ENCODE assay signal across 9 mouse cellular contexts in genomic region chr4:43560243-43560611, GRCm38 (mm10). TPM values are rescaled to one million over a fixed set of nuclear protein-coding genes. Genes with fewer than 3 reads are reported as not detected.
DNase-seq lines count a peak whose midpoint lies in the region; ATAC-seq and TF ChIP-seq lines count a peak whose summit lies in the region.
"Had no signal": no experiment of that assay in that cellular context is flagged by ENCODE, and none has a peak within 500 bp of the region (broad histone marks: within the 10 kb centered on the region; RNA-seq: fewer than 3 reads in every experiment).

No protein-coding gene starts in this region.

- 53% methylated on average over 6 of the region's 6 CpGs for WGBS in forebrain, embryonic 11.5 days
- 70% methylated on average over 6 of the region's 6 CpGs for WGBS in forebrain, postnatal 0 days
- 7% methylated on average over 6 of the region's 6 CpGs for WGBS in heart, embryonic 15.5 days
- WGBS in stomach, embryonic 15.5 days = 30% methylated on average over 6 of the region's 6 CpGs

- peaks cover 20% of the 10 kb centered on the region; the same call in 1 of the 2 replicates for H3K4me1 ChIP-seq in forebrain, embryonic 11.5 days (replicated peaks; ENCODE audit: control insufficient read depth, insufficient read depth, low read length)
- peaks cover 12% of the 10 kb centered on the region; the same call in 1 of the 2 replicates for H3K4me1 ChIP-seq in forebrain, postnatal 0 days (ENCODE audit: insufficient read depth)
- peaks cover 57% of the 10 kb centered on the region for H3K4me1 ChIP-seq in heart, embryonic 15.5 days (replicated peaks)
- peaks cover 51% of the 10 kb centered on the region for H3K4me1 ChIP-seq in stomach, embryonic 15.5 days

- TF ChIP-seq CTCF in forebrain, postnatal 0 days (IDR thresholded peaks at IDR 0.05; ENCODE audit: low read depth) = no peak

- no peaks in the 10 kb centered on the region for H3K27me3 ChIP-seq in forebrain, embryonic 11.5 days (ENCODE audit: control insufficient read depth, insufficient read depth, low read length)
- H3K27me3 ChIP-seq in forebrain, postnatal 0 days (ENCODE audit: insufficient read depth, low read length) = no peaks in the 10 kb centered on the region
- no peaks in the 10 kb centered on the region for H3K27me3 ChIP-seq in heart, embryonic 15.5 days
- H3K27me3 ChIP-seq in stomach, embryonic 15.5 days (replicated peaks) = no peaks in the 10 kb centered on the region

- 0 out of 2 replicates have a peak overlapping the region, but pooled peaks have one; percentile 15 for H3K4me2 ChIP-seq in forebrain, embryonic 11.5 days (ENCODE audit: low read depth, low read length, severe bottlenecking)
- no peak overlapping the region for H3K4me2 ChIP-seq in forebrain, postnatal 0 days (ENCODE audit: low read depth)
- peak overlapping the region; percentile 78 for H3K4me2 ChIP-seq in heart, embryonic 15.5 days
- H3K4me2 ChIP-seq in stomach, embryonic 15.5 days = peak overlapping the region; percentile 73

- H3K9ac ChIP-seq in forebrain, embryonic 11.5 days (ENCODE audit: low read length) = peak overlapping the region; percentile 17; the same call in 1 of the 2 replicates
- H3K9ac ChIP-seq in forebrain, postnatal 0 days = no peak overlapping the region
- peak overlapping the region; percentile 94 for H3K9ac ChIP-seq in heart, embryonic 15.5 days
- no peak overlapping the region for H3K9ac ChIP-seq in stomach, embryonic 15.5 days

- H3K9me3 ChIP-seq in forebrain, embryonic 11.5 days (ENCODE audit: control insufficient read depth, low read length) = no peaks in the 10 kb centered on the region
- no peaks in the 10 kb centered on the region for H3K9me3 ChIP-seq in forebrain, postnatal 0 days (ENCODE audit: low read length)
- H3K9me3 ChIP-seq in heart, embryonic 15.5 days (replicated peaks) = no peaks in the 10 kb centered on the region
- H3K9me3 ChIP-seq in stomach, embryonic 15.5 days = no peaks in the 10 kb centered on the region

- H3K36me3 ChIP-seq in forebrain, embryonic 11.5 days (ENCODE audit: control insufficient read depth, insufficient read depth, low read length) = peaks cover 3% of the 10 kb centered on the region; the same call in 1 of the 2 replicates
- peaks cover 38% of the 10 kb centered on the region for H3K36me3 ChIP-seq in forebrain, postnatal 0 days (ENCODE audit: insufficient read depth)
- peaks cover 23% of the 10 kb centered on the region for H3K36me3 ChIP-seq in heart, embryonic 15.5 days
- H3K36me3 ChIP-seq in stomach, embryonic 15.5 days = peaks cover 28% of the 10 kb centered on the region

- no peak overlapping the region for H3K27ac ChIP-seq in forebrain, embryonic 11.5 days (ENCODE audit: low read depth, low read length)
- no peak overlapping the region for H3K27ac ChIP-seq in forebrain, postnatal 0 days (ENCODE audit: low read depth, low read length)
- peak overlapping the region; percentile 99 for H3K27ac ChIP-seq in heart, embryonic 15.5 days
- H3K27ac ChIP-seq in stomach, embryonic 15.5 days = peak overlapping the region; percentile 93; the same call in 1 of the 2 replicates

- no peak for DNase-seq in forebrain, embryonic 11.5 days (ENCODE audit: low spot score)
- DNase-seq in forebrain, postnatal 0 days = no peak
- DNase-seq in embryo, embryonic 10 days (ENCODE audit: low spot score) = peak; percentile 54
- peak; percentile 78 for DNase-seq in kidney, postnatal 10 days
- DNase-seq in lung, postnatal 4 days = peak; percentile 83 to 86
- no peak for DNase-seq in cerebellum, postnatal 36 days

- no peak overlapping the region for H3K4me3 ChIP-seq in forebrain, embryonic 11.5 days (ENCODE audit: low read depth, low read length)
- H3K4me3 ChIP-seq in forebrain, postnatal 0 days (ENCODE audit: low read depth, low read length) = no peak overlapping the region
- H3K4me3 ChIP-seq in heart, embryonic 15.5 days = peak overlapping the region; percentile 73
- peak overlapping the region; percentile 78 for H3K4me3 ChIP-seq in stomach, embryonic 15.5 days (replicated peaks)

- ATAC-seq in forebrain, embryonic 11.5 days (replicated peaks; ENCODE audit: low FRiP score) = no peak
- no peak for ATAC-seq in forebrain, postnatal 0 days
- no peak for ATAC-seq in heart, embryonic 15.5 days (replicated peaks; ENCODE audit: insufficient number of reproducible peaks, insufficient read depth, low FRiP score, low read depth)
- ATAC-seq in stomach, embryonic 15.5 days (ENCODE audit: insufficient read depth, low FRiP score, low read depth) = no peak

RNA-seq across cellular contexts. Expression of gene Creb3, which starts 1.9 kb away (rescaled TPM):
- 42.8 and 45.6 TPM in 2 replicates for polyA plus RNA-seq in forebrain, embryonic 11.5 days (2014; fragmentation: Nextera tagmentation; extraction: Ambion mirVana)
- 61.9 and 64.4 TPM in 2 replicates for total RNA-seq in forebrain, postnatal 0 days (2014; rRNA removed)
- polyA plus RNA-seq in forebrain, postnatal 0 days (2015; fragmentation: Nextera tagmentation; extraction: Ambion mirVana) = 84.0 and 87.2 TPM in 2 replicates
- polyA plus RNA-seq in heart, embryonic 15.5 days (2015; fragmentation: Nextera tagmentation; extraction: Ambion mirVana) = 53.1 and 61.3 TPM in 2 replicates
- polyA plus RNA-seq in stomach, embryonic 15.5 days (2015; fragmentation: Nextera tagmentation; extraction: Ambion mirVana) = 69.4 and 70.8 TPM in 2 replicates

RNA-seq across cellular contexts. Expression of gene Tln1, which starts 2.3 kb away (rescaled TPM):
- polyA plus RNA-seq in forebrain, embryonic 11.5 days (2014; fragmentation: Nextera tagmentation; extraction: Ambion mirVana) = 45.9 and 46.7 TPM in 2 replicates
- total RNA-seq in forebrain, postnatal 0 days (2014; rRNA removed) = 34.4 and 44.1 TPM in 2 replicates
- 66.2 and 80.4 TPM in 2 replicates for polyA plus RNA-seq in forebrain, postnatal 0 days (2015; fragmentation: Nextera tagmentation; extraction: Ambion mirVana)
- polyA plus RNA-seq in heart, embryonic 15.5 days (2015; fragmentation: Nextera tagmentation; extraction: Ambion mirVana) = 76.3 and 77.6 TPM in 2 replicates
- 76.9 and 81.1 TPM in 2 replicates for polyA plus RNA-seq in stomach, embryonic 15.5 days (2015; fragmentation: Nextera tagmentation; extraction: Ambion mirVana)

RNA-seq across cellular contexts. Expression of gene Rgp1, which starts 18.3 kb away (rescaled TPM):
- polyA plus RNA-seq in forebrain, embryonic 11.5 days (2014; fragmentation: Nextera tagmentation; extraction: Ambion mirVana) = 26.0 and 38.7 TPM in 2 replicates
- 17.6 and 22.6 TPM in 2 replicates for total RNA-seq in forebrain, postnatal 0 days (2014; rRNA removed)
- polyA plus RNA-seq in forebrain, postnatal 0 days (2015; fragmentation: Nextera tagmentation; extraction: Ambion mirVana) = 7.1 and 10.4 TPM in 2 replicates
- 14.6 and 22.0 TPM in 2 replicates for polyA plus RNA-seq in heart, embryonic 15.5 days (2015; fragmentation: Nextera tagmentation; extraction: Ambion mirVana)
- 24.5 and 30.8 TPM in 2 replicates for polyA plus RNA-seq in stomach, embryonic 15.5 days (2015; fragmentation: Nextera tagmentation; extraction: Ambion mirVana)

RNA-seq across cellular contexts. Expression of gene Gba2, which starts 18.4 kb away (rescaled TPM):
- polyA plus RNA-seq in forebrain, embryonic 11.5 days (2014; fragmentation: Nextera tagmentation; extraction: Ambion mirVana) = 31.0 and 32.4 TPM in 2 replicates
- 31.6 and 37.7 TPM in 2 replicates for total RNA-seq in forebrain, postnatal 0 days (2014; rRNA removed)
- polyA plus RNA-seq in forebrain, postnatal 0 days (2015; fragmentation: Nextera tagmentation; extraction: Ambion mirVana) = 45.4 and 45.5 TPM in 2 replicates
- 17.5 and 22.2 TPM in 2 replicates for polyA plus RNA-seq in heart, embryonic 15.5 days (2015; fragmentation: Nextera tagmentation; extraction: Ambion mirVana)
- 15.6 and 16.1 TPM in 2 replicates for polyA plus RNA-seq in stomach, embryonic 15.5 days (2015; fragmentation: Nextera tagmentation; extraction: Ambion mirVana)

RNA-seq across cellular contexts. Expression of gene Msmp, which starts 24.1 kb away (rescaled TPM):
- polyA plus RNA-seq in forebrain, embryonic 11.5 days (2014; fragmentation: Nextera tagmentation; extraction: Ambion mirVana) = 1.9 and 2.8 TPM in 2 replicates
- total RNA-seq in forebrain, postnatal 0 days (2014; rRNA removed) = not detected in 2 replicates
- 0.38 and 1.9 TPM in 2 replicates for polyA plus RNA-seq in forebrain, postnatal 0 days (2015; fragmentation: Nextera tagmentation; extraction: Ambion mirVana)
- polyA plus RNA-seq in heart, embryonic 15.5 days (2015; fragmentation: Nextera tagmentation; extraction: Ambion mirVana) = 0.20 and 1.5 TPM in 2 replicates
- 0.85 and 1.8 TPM in 2 replicates for polyA plus RNA-seq in stomach, embryonic 15.5 days (2015; fragmentation: Nextera tagmentation; extraction: Ambion mirVana)
- total RNA-seq: layer of hippocampus, postnatal 14 days had no signal

Comparison
In these comparisons a context has a peak if more than half of its experiments do, and no peak if none do; other contexts are left out.
1. H3K9ac ChIP-seq: peak in forebrain, embryonic 11.5 days (single experiment) and heart, embryonic 15.5 days (single experiment); none in forebrain, postnatal 0 days (single experiment) and stomach, embryonic 15.5 days (single experiment).
2. DNase-seq: peak in embryo, embryonic 10 days (single experiment), kidney, postnatal 10 days (single experiment) and lung, postnatal 4 days (2 of 2); none in forebrain, embryonic 11.5 days (single experiment), forebrain, postnatal 0 days (single experiment) and cerebellum, postnatal 36 days (0 of 2).
3. H3K27ac ChIP-seq: peak in heart, embryonic 15.5 days (single experiment) and stomach, embryonic 15.5 days (single experiment); none in forebrain, embryonic 11.5 days (single experiment) and forebrain, postnatal 0 days (single experiment).
4. H3K4me3 ChIP-seq: peak in heart, embryonic 15.5 days (single experiment) and stomach, embryonic 15.5 days (single experiment); none in forebrain, embryonic 11.5 days (single experiment) and forebrain, postnatal 0 days (single experiment).